Mouse (Mus musculus): ENCODE results near the gene Ylpm1. TPM values are rescaled to one million over a fixed set of nuclear protein-coding genes. Genes with fewer than 3 reads are reported as not detected.

Ylpm1 gene
- polyA plus RNA-seq, 1 experiment: 139 TPM

DNA sequence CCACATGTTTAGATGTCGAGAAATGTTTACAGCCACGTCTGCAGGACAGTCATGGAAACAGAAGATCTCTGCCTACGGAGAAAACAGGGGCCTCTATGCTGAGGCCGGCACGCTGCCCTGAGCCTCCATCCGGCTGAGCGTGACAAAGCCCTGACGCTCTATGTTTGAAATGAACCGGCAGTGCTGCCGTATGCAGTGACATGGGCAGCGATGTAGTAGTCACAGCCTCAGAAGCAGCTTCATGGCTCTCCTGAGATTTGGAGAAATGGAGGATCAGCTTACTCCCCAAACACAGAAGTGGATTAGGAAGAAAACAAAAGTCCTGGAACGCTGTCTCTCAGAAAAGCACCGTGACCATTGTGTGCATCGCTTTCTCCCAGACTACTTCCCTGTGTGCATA is 104.9 kb downstream of the Ylpm1 start:
- TF ChIP-seq CTCF (IDR thresholded peaks at IDR 0.05; ENCODE audit: insufficient read depth, low read depth, low read length) (no peak), POLR2A (IDR thresholded peaks at IDR 0.05; ENCODE audit: insufficient read depth, low read depth, low read length) (no peak)
- Histone ChIP-seq H3K4me1 (ENCODE audit: control insufficient read depth, insufficient read depth, low read length) (no peaks in the 10 kb centered on the region), H3K4me3 (ENCODE audit: insufficient read depth, low read depth, low read length) (no peak overlapping the region), H3K27ac (ENCODE audit: insufficient read depth, low read depth, low read length) (no peak overlapping the region)
- WGBS: 47% methylated on average over 14 of the region's 14 CpGs

- TF ChIP-seq POLR2A (IDR thresholded peaks at IDR 0.05; ENCODE audit: insufficient read depth, low read depth, low read length) (no peak), CTCF (IDR thresholded peaks at IDR 0.05; ENCODE audit: insufficient read depth, low read depth, low read length) (no peak)
- Histone ChIP-seq H3K4me3 (ENCODE audit: insufficient read depth, low read depth, low read length) (no peak overlapping the region), H3K27ac (ENCODE audit: insufficient read depth, low read depth, low read length) (no peak overlapping the region), H3K4me1 (ENCODE audit: control insufficient read depth, insufficient read depth, low read length) (no peaks in the 10 kb centered on the region)
- 68% methylated on average over 5 of the region's 5 CpGs for WGBS
Measured at GRCm38 (mm10) chr12:85101521-85102106, 105.5 kb downstream of the Ylpm1 start.

DNA sequence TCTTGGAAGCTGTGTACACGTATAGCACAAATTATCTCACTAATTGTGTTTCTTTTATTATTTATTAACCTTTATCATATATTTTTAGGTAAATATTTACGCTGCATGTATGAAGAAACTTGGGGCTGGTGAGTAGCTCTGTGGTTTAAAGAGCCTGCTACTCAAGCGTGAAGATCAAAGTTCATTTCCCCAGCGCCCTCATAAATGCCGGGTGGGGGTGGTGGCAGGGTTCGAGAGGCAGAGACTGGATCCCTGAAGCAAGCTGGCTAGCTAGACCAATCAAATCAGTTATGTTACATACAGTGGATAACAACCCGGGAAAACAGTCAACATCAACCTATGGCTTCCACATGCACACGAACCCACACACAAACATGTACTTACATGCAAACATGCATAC is 107.0 kb downstream of the Ylpm1 start:
- Histone ChIP-seq H3K27ac (ENCODE audit: insufficient read depth, low read depth, low read length) (no peak overlapping the region), H3K4me3 (ENCODE audit: insufficient read depth, low read depth, low read length) (no peak overlapping the region), H3K4me1 (ENCODE audit: control insufficient read depth, insufficient read depth, low read length) (no peaks in the 10 kb centered on the region)
- WGBS: 90% methylated on average over 8 of the region's 8 CpGs
- no peak for TF ChIP-seq CTCF (IDR thresholded peaks at IDR 0.05; ENCODE audit: insufficient read depth, low read depth, low read length)

DNA sequence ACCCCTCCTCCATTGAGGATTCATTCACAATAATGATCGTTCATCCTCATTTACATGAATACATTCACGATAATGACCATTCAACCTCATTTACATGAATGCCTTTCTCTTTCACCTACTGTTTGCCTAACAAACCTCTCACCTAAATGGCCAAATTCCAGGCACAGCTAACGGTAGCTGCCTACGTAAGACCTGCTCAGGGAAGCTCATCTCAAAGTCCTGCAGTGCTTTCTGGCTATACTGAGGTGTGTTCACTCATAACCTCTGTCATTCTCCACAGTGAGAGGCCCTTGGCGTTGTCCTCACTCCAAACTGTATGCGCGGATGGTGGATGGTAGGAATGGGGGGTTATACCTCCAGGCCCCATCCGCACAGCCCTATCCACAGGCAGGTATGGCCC is 108.7 kb downstream of the Ylpm1 start:
- 0 out of 2 replicates have a peak, but pooled peaks cover under 1% of the 10 kb centered on the region for H3K4me1 ChIP-seq (ENCODE audit: control insufficient read depth, insufficient read depth, low read length)
- no peak for TF ChIP-seq CTCF (IDR thresholded peaks at IDR 0.05; ENCODE audit: insufficient read depth, low read depth, low read length)
- TF ChIP-seq POLR2A (IDR thresholded peaks at IDR 0.05; ENCODE audit: insufficient read depth, low read depth, low read length): no peak
- H3K4me3 ChIP-seq (ENCODE audit: insufficient read depth, low read depth, low read length): no peak overlapping the region
- H3K27ac ChIP-seq (ENCODE audit: insufficient read depth, low read depth, low read length): no peak overlapping the region
- 88% methylated on average over 8 of the region's 8 CpGs for WGBS

- Histone ChIP-seq H3K4me1 (ENCODE audit: control insufficient read depth, insufficient read depth, low read length) (0 out of 2 replicates have a peak, but pooled peaks cover 3% of the 10 kb centered on the region), H3K4me3 (ENCODE audit: insufficient read depth, low read depth, low read length) (no peak overlapping the region), H3K27ac (ENCODE audit: insufficient read depth, low read depth, low read length) (no peak overlapping the region)
- WGBS: 18% methylated on average over 8 of the region's 8 CpGs
- TF ChIP-seq POLR2A (IDR thresholded peaks at IDR 0.05; ENCODE audit: insufficient read depth, low read depth, low read length) (no peak), CTCF (IDR thresholded peaks at IDR 0.05; ENCODE audit: insufficient read depth, low read depth, low read length) (no peak)
Measured at GRCm38 (mm10) chr12:85106292-85106691, 110.2 kb downstream of the Ylpm1 start.

DNA sequence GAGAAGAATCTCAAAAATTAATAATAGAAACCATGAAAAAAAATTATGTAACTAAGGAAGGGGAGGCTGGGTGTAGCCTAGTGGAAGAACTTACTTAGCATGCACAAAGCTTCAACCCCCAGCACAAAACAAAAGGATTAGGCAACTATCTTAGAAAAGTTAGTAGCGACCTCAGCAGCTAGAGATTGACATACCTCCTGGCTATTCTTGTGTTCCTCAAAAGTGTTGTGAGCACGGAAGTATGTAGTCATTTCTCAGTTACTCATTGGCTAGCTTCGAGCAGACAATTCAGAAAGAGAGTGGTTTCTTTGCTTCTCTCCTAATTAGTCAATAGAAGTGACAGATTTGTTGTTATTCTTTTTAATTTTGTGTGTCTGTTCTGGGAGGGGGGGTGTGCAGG is 112.5 kb downstream of the Ylpm1 start:
- WGBS: 59% methylated on average over 3 of the region's 3 CpGs
- no peak for TF ChIP-seq POLR2A (IDR thresholded peaks at IDR 0.05; ENCODE audit: insufficient read depth, low read depth, low read length)
- TF ChIP-seq CTCF (IDR thresholded peaks at IDR 0.05; ENCODE audit: insufficient read depth, low read depth, low read length): no peak

DNA sequence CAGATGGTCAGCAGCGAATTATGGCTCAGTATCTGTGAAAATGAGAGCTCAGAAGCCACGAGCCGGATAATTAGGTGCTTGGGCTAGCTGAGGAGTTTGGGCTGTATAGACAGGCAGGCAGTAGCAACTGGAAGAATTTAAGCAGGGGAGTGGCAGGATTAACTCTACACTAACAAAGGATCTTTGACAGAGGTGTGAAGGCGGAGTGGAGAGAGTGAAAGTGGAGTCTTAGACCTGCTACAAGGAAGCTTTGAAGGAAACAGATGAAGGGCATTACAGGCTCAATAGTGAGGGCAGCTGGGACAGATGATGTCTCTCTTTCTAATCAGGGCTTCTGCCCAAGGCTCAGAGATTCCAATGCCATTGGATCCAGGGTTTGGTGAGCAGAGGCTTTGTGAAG is 113.3 kb downstream of the Ylpm1 start:
- no peak overlapping the region for H3K4me3 ChIP-seq (ENCODE audit: insufficient read depth, low read depth, low read length)
- 45% methylated on average over 4 of the region's 4 CpGs for WGBS
- no peak overlapping the region for H3K27ac ChIP-seq (ENCODE audit: insufficient read depth, low read depth, low read length)
- H3K4me1 ChIP-seq (ENCODE audit: control insufficient read depth, insufficient read depth, low read length): peaks cover 5% of the 10 kb centered on the region; the same call in 1 of the 2 replicates
- no peak for TF ChIP-seq POLR2A (IDR thresholded peaks at IDR 0.05; ENCODE audit: insufficient read depth, low read depth, low read length)
- TF ChIP-seq CTCF (IDR thresholded peaks at IDR 0.05; ENCODE audit: insufficient read depth, low read depth, low read length): no peak

More for the DNA sequence above, 112.5 kb downstream of the Ylpm1 start:
- Histone ChIP-seq H3K4me3 (ENCODE audit: insufficient read depth, low read depth, low read length) (no peak overlapping the region), H3K4me1 (ENCODE audit: control insufficient read depth, insufficient read depth, low read length) (peaks cover 5% of the 10 kb centered on the region; the same call in 1 of the 2 replicates), H3K27ac (ENCODE audit: insufficient read depth, low read depth, low read length) (no peak overlapping the region)

DNA sequence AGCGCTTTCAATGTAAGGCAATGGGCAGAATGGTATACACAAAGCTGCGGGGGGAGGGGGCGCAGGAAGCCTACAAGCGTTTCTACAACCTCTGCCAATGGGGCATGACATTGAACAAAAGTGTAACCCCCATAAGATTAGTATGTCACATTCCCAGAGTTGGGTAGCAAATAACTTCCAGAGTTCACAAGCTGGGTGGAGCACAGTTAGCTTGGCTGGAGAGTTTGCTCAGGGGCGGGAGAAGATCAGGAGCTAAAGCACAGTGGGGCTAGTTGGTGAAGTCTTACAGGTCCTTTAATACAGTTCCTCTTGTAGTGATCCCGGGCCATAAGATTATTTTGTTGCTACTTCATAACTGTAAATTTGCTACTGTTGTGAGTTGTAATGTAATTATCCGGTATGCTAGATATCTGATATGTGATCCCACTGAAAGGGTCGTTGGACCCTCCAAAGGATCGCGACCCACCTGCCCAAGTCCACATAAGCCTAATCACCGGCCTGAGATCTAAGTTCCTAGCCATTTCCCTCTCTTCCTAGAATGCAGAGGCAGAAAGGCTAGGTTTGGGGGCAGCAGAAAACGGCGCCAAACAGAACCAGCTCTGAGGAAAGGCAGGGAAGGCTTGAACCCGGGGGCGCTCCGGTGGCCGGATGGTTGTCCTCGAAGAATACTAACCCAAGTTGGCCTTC is 114.0 kb downstream of the Ylpm1 start:
- peak overlapping the region; percentile 60 for H3K27ac ChIP-seq (ENCODE audit: insufficient read depth, low read depth, low read length)
- no peak for TF ChIP-seq POLR2A (IDR thresholded peaks at IDR 0.05; ENCODE audit: insufficient read depth, low read depth, low read length)

DNA sequence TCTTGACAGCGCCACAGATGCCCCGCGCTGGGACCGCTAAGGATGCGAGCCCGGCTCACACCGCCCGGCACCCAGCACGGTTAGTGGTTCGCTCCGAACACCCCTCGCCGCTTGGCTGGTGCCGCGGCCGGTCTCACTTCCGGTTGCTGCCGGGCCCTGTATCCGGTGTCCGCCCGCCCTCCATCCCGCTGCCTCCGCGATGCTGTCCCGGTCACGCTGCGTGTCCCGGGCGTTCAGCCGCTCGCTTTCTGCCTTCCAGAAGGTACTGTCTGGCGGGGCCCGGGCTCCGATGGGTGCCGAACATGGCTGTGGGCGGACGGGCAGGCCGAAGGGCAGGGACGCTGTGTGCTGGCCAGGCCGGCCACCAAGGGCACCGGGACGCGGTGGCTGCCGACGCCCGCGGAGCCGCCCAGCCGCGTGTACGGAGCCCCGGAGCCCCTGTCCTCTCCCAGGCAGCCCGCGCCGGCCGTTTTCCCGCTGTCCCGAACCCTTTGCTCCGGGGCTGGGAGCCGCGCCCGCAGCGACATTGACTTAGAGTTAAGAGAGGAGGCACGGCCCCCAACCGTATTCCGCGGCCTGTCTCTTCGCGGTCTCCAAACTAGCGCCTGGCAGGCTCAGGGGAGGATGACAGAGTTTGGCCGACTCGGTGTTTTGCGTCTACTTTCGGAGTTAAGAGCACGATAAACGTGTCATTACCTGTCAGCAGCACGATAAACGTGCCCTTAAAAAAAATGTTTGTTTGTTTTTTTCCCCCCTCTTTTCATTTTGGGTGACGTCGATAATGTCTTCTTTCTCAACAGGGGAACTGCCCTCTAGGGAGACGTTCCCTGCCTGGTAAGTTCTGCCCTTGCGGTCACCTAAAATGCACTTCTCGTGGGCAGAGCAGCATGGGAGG is 114.8 kb downstream of the Ylpm1 start, which contains the start of the genes Prox2 and Dlst:
TSS of gene Prox2 (minus strand) at position 62 of the 895 bp plus-strand sequence.
TSS of gene Dlst (plus strand) at position 136 of the 895 bp plus-strand sequence.
- under 1% methylated on average over 83 of the region's 83 CpGs for WGBS
- peak within 1 kb of the TSS; percentile 71 for H3K4me3 ChIP-seq (ENCODE audit: insufficient read depth, low read depth, low read length)
- H3K4me1 ChIP-seq (ENCODE audit: control insufficient read depth, insufficient read depth, low read length): peaks cover 5% of the 10 kb centered on the region; the same call in 1 of the 2 replicates

More for the DNA sequence above, 114.0 kb downstream of the Ylpm1 start:
- Histone ChIP-seq H3K4me3 (ENCODE audit: insufficient read depth, low read depth, low read length) (peak overlapping the region; percentile 71), H3K4me1 (ENCODE audit: control insufficient read depth, insufficient read depth, low read length) (peaks cover 5% of the 10 kb centered on the region; the same call in 1 of the 2 replicates)
- WGBS: 12% methylated on average over 18 of the region's 18 CpGs

More for the DNA sequence above, 114.8 kb downstream of the Ylpm1 start, which contains the start of the genes Prox2 and Dlst:
- H3K27ac ChIP-seq (ENCODE audit: insufficient read depth, low read depth, low read length): peak within 1 kb of the TSS; percentile 60
- TF ChIP-seq POLR2A (IDR thresholded peaks at IDR 0.05; ENCODE audit: insufficient read depth, low read depth, low read length): peak; percentile 82
- peak; percentile 22; the same call in 1 of the 2 replicates for TF ChIP-seq CTCF (IDR thresholded peaks at IDR 0.05; ENCODE audit: insufficient read depth, low read depth, low read length)
